Mouse (Mus musculus) liver, embryonic 12.5 days (tissue): ENCODE data around the gene Fads3. TPM values are rescaled to one million over a fixed set of nuclear protein-coding genes. Genes with fewer than 3 reads are reported as not detected.

Source experiments
- ATAC-seq: fragments of 200-750 bp; cut with Nextera tagmentation; 2 replicates; pipeline ENCODE4 v1.8.0; 2017; ENCODE audit warnings: moderate number of reproducible peaks, mild to moderate bottlenecking, moderate library complexity
- H3K27ac ChIP-seq: fragments of 300-500 bp; sonication (generic); 2 replicates; pipeline ENCODE4 v1.5.1; 2016; ENCODE audit warnings: mild to moderate bottlenecking
- H3K27me3 ChIP-seq: fragments of 300-500 bp; sonication (generic); replicated peaks from 2 replicates; pipeline ENCODE4 v1.6.1; 2016; ENCODE audit warnings: mild to moderate bottlenecking, moderate library complexity
- H3K36me3 ChIP-seq: fragments of 300-500 bp; sonication (generic); 2 replicates; pipeline ENCODE4 v1.6.1; 2016; ENCODE audit warnings: mild to moderate bottlenecking, moderate library complexity
- H3K4me1 ChIP-seq: fragments of 300-500 bp; sonication (generic); 2 replicates; pipeline ENCODE4 v1.6.1; 2016
- H3K4me2 ChIP-seq: fragments of 300-500 bp; sonication (generic); 2 replicates; pipeline ENCODE4 v1.6.1; 2016; ENCODE audit warnings: mild to moderate bottlenecking, moderate library complexity
- H3K4me3 ChIP-seq: fragments of 300-500 bp; sonication (generic); 2 replicates; pipeline ENCODE4 v1.5.1; 2016; ENCODE audit warnings: mild to moderate bottlenecking, moderate library complexity
- H3K9ac ChIP-seq: fragments of 300-500 bp; sonication (generic); 2 replicates; pipeline ENCODE4 v1.6.1; 2016; ENCODE audit warnings: mild to moderate bottlenecking, moderate library complexity
- H3K9me3 ChIP-seq: fragments of 300-500 bp; sonication (generic); replicated peaks from 2 replicates; pipeline ENCODE4 v1.6.1; 2016; ENCODE audit warnings: mild to moderate bottlenecking, moderate library complexity
- WGBS: fragments of 180-500 bp; shearing (Covaris S2); methylation state at CpG from one replicate; pipeline ENCODE4 v1.1.7; 2016; ENCODE audit not compliant: insufficient replicate concordance; 5-methylcytosine and 5-hydroxymethylcytosine counted together
- polyA plus RNA-seq: library from polyadenylated mRNA; unstranded; fragments of >200 nt; fragmentation: Nextera tagmentation; extraction: Ambion mirVana; gene quantifications from 2 replicates; pipeline ENCODE4 v1.2.1, GENCODE M21; 2016

The Fads3 gene
- polyA plus RNA-seq, result 6.9 and 10.0 TPM in 2 replicates

- peak within 1 kb of the TSS; percentile 60 for H3K9ac ChIP-seq
Observed at GRCm38 (mm10) chr19:10041388-10042148, at the start of gene Fads3. Gene Fads3 (plus strand): TSS chr19:10041569.

DNA sequence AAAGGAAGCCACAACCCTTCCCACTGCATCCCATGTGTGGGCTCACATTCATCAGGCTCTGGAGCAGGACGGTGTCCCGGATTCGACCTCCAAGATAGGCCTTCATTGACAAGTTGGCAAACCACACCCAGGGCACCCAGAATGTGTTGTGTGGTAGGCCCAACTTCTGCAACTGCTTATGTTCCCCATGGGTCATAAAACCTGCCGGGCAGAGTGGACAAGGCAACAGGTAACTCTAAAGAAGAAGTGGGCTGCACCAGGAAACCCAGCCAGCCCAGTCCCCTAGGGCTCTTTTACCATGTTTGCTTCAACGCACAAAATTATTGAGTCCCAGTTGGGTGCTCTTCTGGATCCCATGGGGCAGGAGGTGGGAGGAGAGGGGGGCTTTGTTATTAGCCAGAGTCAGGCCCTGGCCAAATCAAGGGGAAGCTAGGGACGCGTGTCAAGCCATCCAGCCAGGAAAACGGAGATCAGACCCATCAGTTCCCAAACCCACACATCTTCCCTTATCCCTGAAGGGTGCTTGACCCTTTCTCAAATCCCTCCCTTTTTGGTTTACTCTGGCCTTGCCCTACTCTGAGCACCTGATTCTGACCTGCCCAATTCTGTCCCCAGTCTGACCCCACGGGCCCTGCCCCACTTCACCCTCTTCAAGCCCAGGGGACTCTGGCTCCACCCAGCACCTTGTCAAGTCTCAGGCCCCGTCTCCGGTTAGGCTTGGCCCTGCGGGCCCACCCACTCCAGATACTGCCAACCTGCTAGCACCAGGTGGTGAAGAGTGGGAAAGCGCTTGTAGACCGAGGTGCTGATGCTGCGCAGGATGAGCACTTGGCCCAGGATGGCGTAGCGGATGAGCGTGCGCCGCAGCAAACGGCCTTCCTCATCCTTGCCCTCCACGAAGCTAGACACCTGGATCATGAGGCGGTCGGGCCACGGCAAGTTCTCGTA, 49.1 kb upstream of the Fads3 start:
- ATAC-seq, result no peak; the same call in 1 of the 2 replicates
- 50% methylated on average over 26 of the region's 26 CpGs for WGBS
- Histone ChIP-seq H3K27ac (no peak overlapping the region), H3K4me3 (peak overlapping the region; percentile 29), H3K4me2 (peak overlapping the region; percentile 63), H3K27me3 (0 out of 2 replicates have a peak, but pooled peaks cover 2% of the 10 kb centered on the region), H3K9ac (peak overlapping the region; percentile 42), H3K9me3 (no peaks in the 10 kb centered on the region), H3K4me1 (peaks cover 68% of the 10 kb centered on the region), H3K36me3 (no peaks in the 10 kb centered on the region)

More at GRCm38 (mm10) chr19:10041388-10042148, at the start of gene Fads3:
- Histone ChIP-seq H3K4me2 (peak within 1 kb of the TSS; percentile 88), H3K36me3 (peaks cover 20% of the 10 kb centered on the region), H3K9me3 (no peaks in the 10 kb centered on the region), H3K27me3 (peaks cover 17% of the 10 kb centered on the region), H3K27ac (peak within 1 kb of the TSS; percentile 11; the same call in 1 of the 2 replicates), H3K4me3 (peak within 1 kb of the TSS; percentile 58), H3K4me1 (peaks cover 72% of the 10 kb centered on the region)
- ATAC-seq, result peak; percentile 82
- WGBS, result under 1% methylated on average over 68 of the region's 69 CpGs

DNA sequence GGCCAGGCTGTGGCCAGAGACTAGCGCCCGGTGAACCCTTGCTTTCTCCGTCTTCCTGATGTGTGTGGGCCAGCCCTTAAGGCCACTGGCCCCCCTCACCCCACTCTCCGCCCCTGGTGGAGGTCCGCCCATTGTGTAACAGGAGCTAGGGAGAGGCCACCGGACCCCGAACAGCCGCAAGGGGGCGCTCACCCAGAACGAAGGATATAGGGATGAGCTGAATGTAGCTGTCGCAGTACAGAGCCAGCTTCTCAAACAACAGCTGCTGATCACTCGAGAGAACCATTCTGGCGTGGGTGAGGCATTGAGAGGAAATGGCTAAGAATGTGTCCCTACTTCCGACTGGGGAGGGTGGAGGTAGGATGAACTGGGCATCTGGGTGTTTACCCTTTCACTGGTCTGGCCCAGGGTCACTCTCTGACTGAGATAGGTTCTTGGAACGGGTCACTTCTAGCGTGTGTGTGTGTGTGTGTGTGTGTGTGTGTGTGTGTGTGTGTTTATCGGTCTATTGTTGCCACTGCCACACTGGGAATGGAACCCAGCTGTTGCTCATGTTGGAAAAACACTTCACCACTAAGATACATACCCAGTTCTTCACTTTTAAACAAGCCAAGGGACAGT, 48.2 kb upstream of the Fads3 start:
- peak; percentile 61 for ATAC-seq
- Histone ChIP-seq H3K27ac (no peak overlapping the region), H3K27me3 (peaks cover 10% of the 10 kb centered on the region; the same call in 1 of the 2 replicates), H3K36me3 (no peaks in the 10 kb centered on the region), H3K4me1 (peaks cover 61% of the 10 kb centered on the region), H3K4me3 (peak overlapping the region; percentile 29), H3K9me3 (no peaks in the 10 kb centered on the region), H3K9ac (peak overlapping the region; percentile 42), H3K4me2 (peak overlapping the region; percentile 63)
- 7% methylated on average over 17 of the region's 17 CpGs for WGBS

- H3K9ac ChIP-seq, result no peak overlapping the region
- H3K4me3 ChIP-seq, result no peak overlapping the region
- 0 out of 2 replicates have a peak, but pooled peaks cover 4% of the 10 kb centered on the region for H3K9me3 ChIP-seq
- H3K4me2 ChIP-seq, result no peak overlapping the region
- WGBS, result 59% methylated on average over 12 of the region's 12 CpGs
- no peak overlapping the region for H3K27ac ChIP-seq
- ATAC-seq, result no peak
- H3K27me3 ChIP-seq, result peaks cover 19% of the 10 kb centered on the region; the same call in 1 of the 2 replicates
- peaks cover 22% of the 10 kb centered on the region for H3K4me1 ChIP-seq
- no peaks in the 10 kb centered on the region for H3K36me3 ChIP-seq
Observed at GRCm38 (mm10) chr19:9997204-9998062, 43.9 kb upstream of the Fads3 start.

GRCm38 (mm10) chr19:9998063-9998416, 43.3 kb upstream of the Fads3 start:
- H3K36me3 ChIP-seq, result no peaks in the 10 kb centered on the region
- H3K27ac ChIP-seq, result no peak overlapping the region
- no peak overlapping the region for H3K9ac ChIP-seq
- H3K27me3 ChIP-seq, result peaks cover 19% of the 10 kb centered on the region; the same call in 1 of the 2 replicates
- no peak for ATAC-seq
- WGBS, result 68% methylated on average over 2 of the region's 2 CpGs
- H3K4me2 ChIP-seq, result no peak overlapping the region
- H3K4me1 ChIP-seq, result peaks cover 16% of the 10 kb centered on the region
- H3K9me3 ChIP-seq, result 0 out of 2 replicates have a peak, but pooled peaks cover 5% of the 10 kb centered on the region
- H3K4me3 ChIP-seq, result no peak overlapping the region

- Histone ChIP-seq H3K9ac (no peak overlapping the region), H3K27ac (no peak overlapping the region), H3K4me2 (no peak overlapping the region), H3K9me3 (0 out of 2 replicates have a peak, but pooled peaks cover 5% of the 10 kb centered on the region), H3K27me3 (peaks cover 19% of the 10 kb centered on the region; the same call in 1 of the 2 replicates), H3K4me3 (no peak overlapping the region), H3K36me3 (no peaks in the 10 kb centered on the region), H3K4me1 (peaks cover 10% of the 10 kb centered on the region)
- no peak for ATAC-seq
- WGBS, result 55% methylated on average over 13 of the region's 13 CpGs
Observed at GRCm38 (mm10) chr19:9998736-9999486, 42.5 kb upstream of the Fads3 start.

DNA sequence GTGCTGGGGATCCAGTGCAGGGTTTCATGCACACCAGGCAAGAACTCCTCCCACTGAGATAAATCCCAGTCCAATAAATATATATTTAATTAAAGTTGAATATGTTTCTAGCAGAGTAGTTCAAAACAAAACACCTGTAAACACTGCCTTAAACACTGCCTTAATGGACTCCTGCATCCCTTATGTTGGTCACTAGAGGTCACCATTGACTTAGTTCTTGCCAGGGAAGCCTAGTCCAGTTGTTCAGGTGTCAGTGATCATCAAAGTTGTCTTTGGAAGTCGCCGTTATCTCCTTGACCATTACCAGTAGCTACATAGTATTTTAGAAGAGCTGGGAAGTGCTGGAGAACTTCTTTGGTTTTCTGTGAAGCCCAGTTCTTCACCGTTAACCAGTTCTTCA, 41.0 kb upstream of the Fads3 start:
- ATAC-seq, result peak; percentile 56; the same call in 1 of the 2 replicates
- WGBS, result 17% methylated on average over 3 of the region's 3 CpGs
- Histone ChIP-seq H3K27ac (no peak overlapping the region), H3K9me3 (0 out of 2 replicates have a peak, but pooled peaks cover 5% of the 10 kb centered on the region), H3K36me3 (no peaks in the 10 kb centered on the region), H3K4me3 (no peak overlapping the region), H3K27me3 (peaks cover 19% of the 10 kb centered on the region; the same call in 1 of the 2 replicates), H3K9ac (no peak overlapping the region), H3K4me2 (no peak overlapping the region), H3K4me1 (peaks cover 14% of the 10 kb centered on the region)

DNA sequence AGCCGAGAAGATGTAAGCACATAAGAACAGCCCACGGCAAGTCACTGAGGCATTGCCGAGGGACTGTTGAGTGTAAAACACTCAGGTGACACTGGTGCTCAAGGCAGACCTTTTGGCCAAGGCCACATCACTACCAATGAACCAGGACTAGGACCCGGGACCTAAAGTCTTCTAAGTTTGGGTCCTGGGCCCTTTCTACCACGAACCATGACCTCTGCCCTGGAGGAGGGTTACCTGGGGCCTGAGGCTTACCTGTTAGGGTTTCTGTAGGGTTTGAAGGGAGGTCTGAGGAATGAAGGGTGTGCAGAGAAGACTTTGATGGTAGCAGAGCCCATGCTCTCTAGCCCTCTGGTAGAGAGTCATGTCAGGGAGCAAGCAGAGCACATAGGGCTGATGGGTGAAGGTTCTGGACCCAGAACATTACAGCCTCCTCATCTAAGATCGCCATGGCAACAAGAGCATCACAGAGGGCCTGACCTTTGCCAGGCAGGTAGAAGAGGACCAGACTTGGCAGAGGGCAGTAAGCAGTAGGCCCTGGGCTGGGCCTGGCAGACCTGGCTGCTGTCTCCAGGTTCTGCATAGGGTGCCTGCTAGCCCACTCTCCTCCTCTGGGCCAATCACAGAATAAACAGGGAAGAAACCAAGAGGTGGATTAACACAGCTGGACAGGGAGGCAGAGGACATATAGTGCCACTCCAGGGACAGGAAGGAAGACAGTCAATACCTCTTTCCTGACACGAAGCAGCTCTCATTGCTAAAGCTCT, 40.0 kb upstream of the Fads3 start, which contains the start of the genes Best1 and Rab3il1:
Gene Best1 (minus strand): TSS at position 428 of the 764 bp plus-strand sequence.
Gene Rab3il1 (plus strand): TSS at position 464 of the 764 bp plus-strand sequence.
- H3K4me3 ChIP-seq, result no peak within 1 kb of the TSS
- ATAC-seq, result no peak
- no peaks in the 10 kb centered on the region for H3K36me3 ChIP-seq
- H3K4me2 ChIP-seq, result no peak within 1 kb of the TSS
- H3K9ac ChIP-seq, result no peak within 1 kb of the TSS
- H3K27ac ChIP-seq, result no peak within 1 kb of the TSS
- H3K27me3 ChIP-seq, result peaks cover 19% of the 10 kb centered on the region; the same call in 1 of the 2 replicates
- peaks cover 14% of the 10 kb centered on the region for H3K4me1 ChIP-seq
- H3K9me3 ChIP-seq, result 0 out of 2 replicates have a peak, but pooled peaks cover 5% of the 10 kb centered on the region
- WGBS, result 58% methylated on average over 7 of the region's 7 CpGs

- H3K36me3 ChIP-seq, result no peaks in the 10 kb centered on the region
- H3K4me2 ChIP-seq, result no peak overlapping the region
- no peak for ATAC-seq
- no peak overlapping the region for H3K4me3 ChIP-seq
- H3K27me3 ChIP-seq, result 0 out of 2 replicates have a peak, but pooled peaks cover 9% of the 10 kb centered on the region
- WGBS, result 89% methylated on average over 1 of the region's 1 CpGs
- H3K9ac ChIP-seq, result no peak overlapping the region
- 0 out of 2 replicates have a peak, but pooled peaks cover 4% of the 10 kb centered on the region for H3K4me1 ChIP-seq
- H3K9me3 ChIP-seq, result 0 out of 2 replicates have a peak, but pooled peaks cover 5% of the 10 kb centered on the region
- no peak overlapping the region for H3K27ac ChIP-seq
Observed at GRCm38 (mm10) chr19:10003696-10004095, 37.7 kb upstream of the Fads3 start.
